Mouse (Mus musculus): Measurements from ENCODE around the gene Gars. TPM values are rescaled to one million over a fixed set of nuclear protein-coding genes. Genes with fewer than 3 reads are reported as not detected.

Gene Gars
- polyA plus RNA-seq, 1 experiment from 2014 or later: 202 TPM

GRCm38 (mm10) chr6:55009391-55010230 lies 28.2 kb upstream of the Gars start:
- Histone ChIP-seq H3K36me3 (no peaks in the 10 kb centered on the region), H3K4me2 (replicated peaks) (peak overlapping the region; percentile 44), H3K27ac (peak overlapping the region; percentile 70), H3K4me3 (replicated peaks) (peak overlapping the region; percentile 18), H3K9me3 (0 out of 2 replicates have a peak, but pooled peaks cover 2% of the 10 kb centered on the region), H3K4me1 (replicated peaks) (peaks cover 14% of the 10 kb centered on the region), H3K9ac (replicated peaks) (peak overlapping the region; percentile 37; the same call in 1 of the 2 replicates), H3K27me3 (no peaks in the 10 kb centered on the region)
- peak; percentile 80 for ATAC-seq
- WGBS: 8% methylated on average over 16 of the region's 16 CpGs

- Histone ChIP-seq H3K36me3 (no peaks in the 10 kb centered on the region), H3K27ac (0 out of 2 replicates have a peak overlapping the region, but pooled peaks have one; percentile 21), H3K9me3 (0 out of 2 replicates have a peak, but pooled peaks cover 2% of the 10 kb centered on the region), H3K27me3 (no peaks in the 10 kb centered on the region), H3K4me3 (replicated peaks) (no peak overlapping the region), H3K9ac (replicated peaks) (no peak overlapping the region), H3K4me1 (replicated peaks) (peaks cover 14% of the 10 kb centered on the region), H3K4me2 (replicated peaks) (peak overlapping the region; percentile 44)
- ATAC-seq: peak; percentile 36; the same call in 1 of the 2 replicates
- WGBS: 82% methylated on average over 3 of the region's 4 CpGs
Observed at GRCm38 (mm10) chr6:55010330-55011091, 27.3 kb upstream of the Gars start.

- Histone ChIP-seq H3K4me2 (replicated peaks) (no peak overlapping the region), H3K4me1 (replicated peaks) (peaks cover 23% of the 10 kb centered on the region), H3K9ac (replicated peaks) (no peak overlapping the region), H3K27me3 (no peaks in the 10 kb centered on the region), H3K9me3 (0 out of 2 replicates have a peak, but pooled peaks cover 2% of the 10 kb centered on the region), H3K4me3 (replicated peaks) (no peak overlapping the region), H3K27ac (no peak overlapping the region), H3K36me3 (no peaks in the 10 kb centered on the region)
- ATAC-seq: no peak
- WGBS: 85% methylated on average over 7 of the region's 7 CpGs
Observed at GRCm38 (mm10) chr6:55012516-55012915, 25.3 kb upstream of the Gars start.

GRCm38 (mm10) chr6:55014184-55014583 lies 23.6 kb upstream of the Gars start:
- Histone ChIP-seq H3K36me3 (no peaks in the 10 kb centered on the region), H3K9me3 (0 out of 2 replicates have a peak, but pooled peaks cover 2% of the 10 kb centered on the region), H3K4me2 (replicated peaks) (no peak overlapping the region), H3K9ac (replicated peaks) (no peak overlapping the region), H3K27ac (no peak overlapping the region), H3K4me1 (replicated peaks) (peaks cover 23% of the 10 kb centered on the region), H3K4me3 (replicated peaks) (no peak overlapping the region), H3K27me3 (no peaks in the 10 kb centered on the region)
- 89% methylated on average over 3 of the region's 3 CpGs for WGBS
- ATAC-seq: no peak

- 0 out of 2 replicates have a peak, but pooled peaks cover 2% of the 10 kb centered on the region for H3K9me3 ChIP-seq
- no peak overlapping the region for H3K27ac ChIP-seq
- no peak overlapping the region for H3K9ac ChIP-seq (replicated peaks)
- peak; percentile 68 for ATAC-seq
- H3K4me1 ChIP-seq (replicated peaks): peaks cover 9% of the 10 kb centered on the region; the same call in 1 of the 2 replicates
- 23% methylated on average over 5 of the region's 5 CpGs for WGBS
- no peaks in the 10 kb centered on the region for H3K27me3 ChIP-seq
- H3K4me3 ChIP-seq (replicated peaks): no peak overlapping the region
- no peaks in the 10 kb centered on the region for H3K36me3 ChIP-seq
- H3K4me2 ChIP-seq (replicated peaks): no peak overlapping the region
Observed at GRCm38 (mm10) chr6:55016236-55016635, 21.6 kb upstream of the Gars start.

- no peak overlapping the region for H3K27ac ChIP-seq
- 0 out of 2 replicates have a peak, but pooled peaks cover 2% of the 10 kb centered on the region for H3K9me3 ChIP-seq
- H3K4me2 ChIP-seq (replicated peaks): no peak overlapping the region
- H3K9ac ChIP-seq (replicated peaks): no peak overlapping the region
- WGBS: 29% methylated on average over 15 of the region's 15 CpGs
- no peaks in the 10 kb centered on the region for H3K27me3 ChIP-seq
- H3K4me1 ChIP-seq (replicated peaks): peaks cover 9% of the 10 kb centered on the region; the same call in 1 of the 2 replicates
- H3K4me3 ChIP-seq (replicated peaks): no peak overlapping the region
- peak; percentile 72 for ATAC-seq
- no peaks in the 10 kb centered on the region for H3K36me3 ChIP-seq
Observed at GRCm38 (mm10) chr6:55016710-55017583, 20.9 kb upstream of the Gars start.

- 0 out of 2 replicates have a peak, but pooled peaks cover 2% of the 10 kb centered on the region for H3K9me3 ChIP-seq
- no peak overlapping the region for H3K27ac ChIP-seq
- ATAC-seq: no peak
- H3K9ac ChIP-seq (replicated peaks): no peak overlapping the region
- H3K4me1 ChIP-seq (replicated peaks): peaks cover 9% of the 10 kb centered on the region; the same call in 1 of the 2 replicates
- H3K36me3 ChIP-seq: no peaks in the 10 kb centered on the region
- no peak overlapping the region for H3K4me2 ChIP-seq (replicated peaks)
- no peak overlapping the region for H3K4me3 ChIP-seq (replicated peaks)
- 73% methylated on average over 2 of the region's 2 CpGs for WGBS
- H3K27me3 ChIP-seq: no peaks in the 10 kb centered on the region
Observed at GRCm38 (mm10) chr6:55018417-55018816, 19.4 kb upstream of the Gars start.

- ATAC-seq: no peak
- 92% methylated on average over 7 of the region's 7 CpGs for WGBS
- H3K36me3 ChIP-seq: no peaks in the 10 kb centered on the region
Observed at GRCm38 (mm10) chr6:55021806-55022205, 16.0 kb upstream of the Gars start.

GRCm38 (mm10) chr6:55027642-55028041 lies 10.2 kb upstream of the Gars start:
- no peak overlapping the region for H3K9ac ChIP-seq (replicated peaks)
- H3K4me3 ChIP-seq (replicated peaks): no peak overlapping the region
- no peaks in the 10 kb centered on the region for H3K36me3 ChIP-seq
- no peak overlapping the region for H3K27ac ChIP-seq
- H3K9me3 ChIP-seq: no peaks in the 10 kb centered on the region
- no peaks in the 10 kb centered on the region for H3K27me3 ChIP-seq
- ATAC-seq: 0 out of 2 replicates have a peak, but pooled peaks have one; percentile 6
- H3K4me2 ChIP-seq (replicated peaks): no peak overlapping the region
- H3K4me1 ChIP-seq (replicated peaks): no peaks in the 10 kb centered on the region
- 77% methylated on average over 2 of the region's 2 CpGs for WGBS

More at GRCm38 (mm10) chr6:55021806-55022205, 16.0 kb upstream of the Gars start:
- H3K4me1 ChIP-seq (replicated peaks): 0 out of 2 replicates have a peak, but pooled peaks cover 1% of the 10 kb centered on the region
- H3K9ac ChIP-seq (replicated peaks): no peak overlapping the region
- no peaks in the 10 kb centered on the region for H3K27me3 ChIP-seq
- no peak overlapping the region for H3K27ac ChIP-seq
- H3K9me3 ChIP-seq: no peaks in the 10 kb centered on the region
- H3K4me3 ChIP-seq (replicated peaks): no peak overlapping the region
- no peak overlapping the region for H3K4me2 ChIP-seq (replicated peaks)

- H3K4me1 ChIP-seq (replicated peaks): peaks cover 23% of the 10 kb centered on the region
- H3K27me3 ChIP-seq: peaks cover 5% of the 10 kb centered on the region; the same call in 1 of the 2 replicates
- H3K4me2 ChIP-seq (replicated peaks): no peak overlapping the region
- H3K9me3 ChIP-seq: no peaks in the 10 kb centered on the region
- H3K9ac ChIP-seq (replicated peaks): no peak overlapping the region
- 91% methylated on average over 4 of the region's 4 CpGs for WGBS
- no peak for ATAC-seq
- no peaks in the 10 kb centered on the region for H3K36me3 ChIP-seq
- no peak overlapping the region for H3K4me3 ChIP-seq (replicated peaks)
- H3K27ac ChIP-seq: no peak overlapping the region
Observed at GRCm38 (mm10) chr6:55036731-55037130, 1.1 kb upstream of the Gars start.
